Mouse (Mus musculus) R1 (cell line): ENCODE data around the gene Prkn.
A peak's percentile ranks its signal among the peaks of the same experiment; 100 is the strongest.

Source experiments
- DNase-seq: peaks from one replicate; pipeline ENCODE4 v3.0.0-alpha.2; 2018; ENCODE audit warnings: low read depth, low spot score

Prkn gene

DNA sequence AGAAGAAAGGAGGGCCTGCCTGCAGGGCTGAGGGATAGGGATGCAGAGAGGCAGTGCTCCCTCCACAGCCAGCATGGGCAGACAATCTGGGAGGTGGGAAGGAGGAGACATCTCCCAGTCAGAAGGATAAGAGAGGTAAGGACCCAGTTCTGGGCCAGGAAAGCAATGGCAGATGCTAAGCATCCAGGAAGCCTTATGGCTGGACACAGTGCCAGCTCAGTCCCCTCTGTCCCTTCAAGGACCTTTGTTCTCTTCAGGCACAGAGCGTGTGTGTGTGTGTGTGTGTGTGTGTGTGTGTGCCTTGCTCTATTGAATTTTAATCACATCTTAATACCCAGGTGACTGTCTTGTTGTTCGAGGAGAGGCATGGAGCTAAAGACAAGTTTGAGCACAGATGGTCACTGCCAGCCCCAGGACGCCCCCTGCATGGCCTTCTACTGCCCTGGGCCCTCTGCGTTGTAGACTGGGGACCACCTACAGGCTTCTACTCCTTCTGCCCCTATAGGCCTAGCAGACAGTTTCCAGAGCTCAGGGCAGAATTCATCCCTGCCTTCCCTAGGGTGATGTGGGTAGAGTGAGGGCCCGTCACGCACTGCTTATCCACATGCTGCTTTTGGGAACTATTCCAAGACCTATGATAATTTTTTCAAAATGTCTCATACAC, 1252.8 kb downstream of the Prkn start:
- no peak for DNase-seq

DNA sequence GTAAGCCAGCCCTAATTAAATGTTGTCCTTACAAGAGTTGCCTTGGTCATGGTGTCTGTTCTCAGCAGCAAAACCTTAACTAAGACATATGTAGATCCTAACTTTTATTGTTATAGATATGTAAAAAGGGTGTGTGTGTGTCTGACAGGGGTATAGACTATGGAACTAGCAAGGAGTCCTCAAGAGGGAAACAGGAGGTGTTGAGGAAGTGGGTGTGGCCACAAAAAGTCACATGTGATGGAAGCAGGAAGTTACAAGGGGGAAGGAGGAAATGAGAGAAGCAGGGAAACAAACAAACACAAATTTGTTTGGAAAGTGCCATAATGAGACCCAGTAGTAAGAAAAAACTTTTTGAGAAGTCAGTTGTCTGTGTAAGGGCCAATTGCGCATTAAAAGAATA, 1253.8 kb downstream of the Prkn start:
- DNase-seq: no peak

DNA sequence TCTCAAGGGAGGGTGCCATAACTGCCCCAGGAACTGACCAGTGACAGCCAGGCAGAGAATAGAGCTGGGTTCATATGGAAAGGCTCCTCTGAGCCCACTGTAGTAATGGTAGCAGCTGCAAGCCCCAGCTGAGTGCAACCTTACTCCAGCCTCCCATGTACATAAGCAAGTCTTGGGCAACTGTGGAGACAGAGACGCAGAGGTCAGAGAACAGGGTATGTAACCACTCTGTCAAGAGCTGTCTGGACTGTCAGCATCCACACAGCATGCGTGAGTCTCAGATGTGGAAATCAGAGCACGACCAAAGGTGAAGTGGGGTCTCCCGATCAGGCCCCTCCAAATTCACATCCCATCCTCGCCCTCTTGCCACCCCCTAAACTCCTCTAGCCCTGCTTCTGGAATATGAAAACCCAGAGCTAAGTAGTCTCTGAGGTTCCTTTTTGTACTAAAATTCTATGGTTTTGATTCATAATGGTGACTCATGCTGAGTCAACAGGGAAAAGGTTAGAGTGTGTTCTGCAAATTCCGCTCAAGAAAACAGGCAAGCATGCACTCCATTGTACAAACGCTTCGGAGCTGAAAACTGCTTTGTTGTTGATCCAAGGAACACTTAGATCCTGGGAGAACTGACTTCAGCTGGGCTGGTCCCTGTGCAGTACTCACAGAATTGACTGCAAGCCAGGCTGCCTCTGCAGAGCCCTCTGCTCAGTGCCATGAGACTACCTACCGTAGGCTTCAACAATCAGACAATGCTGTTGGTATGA, 1254.8 kb downstream of the Prkn start:
- no peak for DNase-seq

DNA sequence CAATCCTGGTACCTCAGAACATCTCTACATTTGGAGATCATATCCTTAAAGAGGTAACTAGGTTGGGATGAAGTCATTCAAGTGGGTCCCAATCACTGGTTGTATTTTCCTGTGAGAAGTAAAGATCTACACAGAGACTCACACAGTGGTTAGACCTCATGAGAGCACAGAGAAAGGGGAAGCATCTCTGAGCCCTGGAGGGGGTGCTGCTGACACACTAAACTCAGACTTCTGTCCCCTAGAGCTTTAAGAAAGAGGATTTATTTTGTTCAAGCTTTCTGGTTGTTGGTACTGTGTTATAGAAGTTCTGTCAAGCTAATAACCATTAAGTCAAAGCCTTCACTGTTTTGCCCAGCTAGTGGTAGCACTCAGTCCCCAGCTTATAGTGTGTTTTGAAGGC, 1259.2 kb downstream of the Prkn start:
- DNase-seq: no peak

DNA sequence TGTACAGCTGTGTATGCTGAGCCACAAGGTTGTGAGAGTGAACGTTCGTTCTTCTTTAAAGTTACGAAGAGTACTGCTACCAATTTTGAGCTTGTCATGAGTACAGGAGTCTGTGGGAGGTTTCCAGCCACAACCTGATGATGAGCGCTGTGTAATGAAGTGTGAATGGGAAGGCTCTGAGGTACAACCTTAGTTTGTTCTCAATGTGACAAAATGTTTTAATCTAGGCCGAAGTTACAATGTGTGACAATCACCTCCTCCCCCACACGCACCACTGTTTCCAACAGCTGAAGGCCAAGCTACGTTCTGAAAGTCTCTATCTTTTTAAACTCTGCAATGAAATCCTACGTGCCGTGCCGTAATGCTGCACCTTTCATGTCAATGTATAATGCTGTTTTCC, 1262.1 kb downstream of the Prkn start:
- no peak for DNase-seq

DNA sequence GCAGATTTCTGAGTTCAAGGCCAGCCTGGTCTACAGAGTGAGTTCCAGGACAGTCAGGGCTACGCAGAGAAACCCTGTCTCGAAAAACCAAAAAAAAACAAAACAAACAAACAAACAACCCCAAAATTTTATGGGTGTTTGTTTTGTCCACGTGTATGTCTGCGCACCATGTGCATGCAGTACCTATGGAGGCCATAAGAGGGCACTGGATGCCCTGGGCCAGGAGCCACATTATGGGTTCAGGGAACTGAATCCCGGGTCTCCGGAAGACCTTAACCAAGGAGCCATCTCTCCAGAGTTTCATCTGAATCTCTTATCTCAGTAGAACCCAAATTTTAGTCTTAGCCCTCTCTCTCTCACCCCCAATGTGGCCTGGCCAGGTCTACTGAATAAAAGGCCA, 1263.6 kb downstream of the Prkn start:
- peak; percentile 80 for DNase-seq

DNA sequence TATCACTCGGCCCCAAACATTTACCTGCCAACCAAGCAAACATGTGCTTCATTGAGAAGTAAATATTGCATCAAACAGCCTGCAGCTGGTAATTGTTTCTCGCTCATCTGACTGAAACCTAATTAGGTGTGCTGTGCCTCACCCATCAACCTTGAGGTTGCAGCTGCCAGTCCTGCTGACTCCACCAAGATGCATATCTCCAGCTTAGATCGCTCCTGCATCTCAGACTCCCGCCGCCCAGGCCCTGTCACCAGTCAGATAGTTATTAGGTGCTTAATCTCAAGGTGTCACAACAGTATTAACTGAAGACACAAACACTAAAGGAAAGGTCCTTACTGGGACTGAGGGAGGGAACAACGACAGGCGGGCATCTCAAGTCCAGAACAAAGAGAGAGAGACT, 1264.1 kb downstream of the Prkn start:
- DNase-seq: no peak

DNA sequence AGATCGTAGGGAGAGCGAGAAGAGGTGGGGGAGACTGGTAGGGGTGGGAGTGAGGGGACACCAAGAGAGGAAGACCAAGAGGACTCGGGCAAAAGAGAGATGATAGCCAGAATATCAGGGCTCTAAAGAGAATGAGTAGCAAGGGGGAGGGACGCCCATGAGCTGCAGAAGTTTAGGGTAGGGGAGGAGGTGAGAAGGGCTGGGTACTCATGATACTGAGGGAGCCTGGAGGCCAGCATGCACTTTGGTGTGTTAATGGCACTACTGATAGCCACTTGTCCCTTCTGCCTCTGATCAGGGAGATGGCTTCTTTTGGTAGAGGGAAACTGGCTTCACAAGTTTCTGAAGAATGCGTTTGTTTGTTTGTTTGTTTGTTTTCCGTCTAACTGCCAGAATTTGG, 1264.5 kb downstream of the Prkn start:
- DNase-seq: no peak

DNA sequence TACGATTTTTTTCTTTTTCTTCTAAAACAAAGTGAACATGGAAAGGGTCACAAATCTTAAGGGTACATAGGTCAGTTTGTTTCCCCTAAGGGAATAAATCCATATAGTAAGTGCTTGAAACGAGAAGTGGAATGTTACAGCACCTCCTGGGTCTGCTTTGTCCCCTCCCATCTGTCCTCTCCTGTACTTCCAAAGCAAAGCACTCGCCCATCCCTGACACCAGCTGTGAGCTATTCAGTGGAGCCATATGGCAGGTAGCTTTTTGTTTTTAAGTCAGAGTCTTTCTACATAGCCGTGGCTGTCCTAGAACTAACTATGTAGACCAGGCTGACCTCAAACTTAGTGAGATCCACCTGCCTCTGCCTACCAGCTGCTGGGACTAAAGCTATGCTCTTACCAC, 1266.1 kb downstream of the Prkn start:
- peak; percentile 77 for DNase-seq
